Mouse (Mus musculus) E14TG2a.4 (cell line): ENCODE results near the gene Eddm3b.

ENCODE experiments used
- CTCF ChIP-seq: conservative IDR thresholded peaks from 2 replicates; pipeline ENCODE4 v1.5.1; 2014; ENCODE audit warnings: low read length
- NANOG ChIP-seq: IDR thresholded peaks from 2 replicates; pipeline ENCODE4 v1.6.1; 2014; ENCODE audit warnings: borderline replicate concordance, low read length, mixed read lengths
- POU5F1 ChIP-seq: IDR thresholded peaks from 2 replicates; pipeline ENCODE4 v1.6.1; 2014; ENCODE audit warnings: low read length, borderline replicate concordance

GRCm38 (mm10) chr14:51165435-51165834 lies 51.2 kb downstream of the Eddm3b start:
- TF ChIP-seq CTCF (no peak), POU5F1 (no peak), NANOG (no peak)
